Mouse (Mus musculus): ENCODE measurements around the gene Rab3gap1.
"Not testable (repeated sequence)": the region's sequence is repeated elsewhere in the genome, so short reads cannot be mapped to it uniquely, and the experiment has no call there.

DNA sequence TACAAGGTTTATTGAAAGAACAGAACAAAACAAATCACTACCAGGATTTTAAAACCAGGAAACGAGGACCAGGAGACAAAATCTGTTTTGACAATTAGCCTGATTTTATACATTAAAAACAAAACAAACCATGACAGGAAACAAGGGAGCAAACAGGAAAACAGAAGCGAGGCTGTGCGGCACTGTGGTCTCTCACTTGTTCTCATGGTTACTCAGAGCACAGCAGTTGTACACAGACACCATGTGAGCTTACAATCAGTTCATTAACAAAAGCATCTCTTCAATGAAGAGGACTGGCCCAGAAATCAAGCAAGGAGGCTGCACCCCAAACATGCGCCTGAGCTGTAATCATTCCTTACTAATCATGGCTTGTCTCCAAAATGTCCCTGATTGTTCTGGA is 85.6 kb downstream of the Rab3gap1 start:
- TF ChIP-seq GATA1 (IDR thresholded peaks at IDR 0.05; ENCODE audit: borderline replicate concordance, low read length); FLI1 (IDR thresholded peaks at IDR 0.05; ENCODE audit: low read length): not testable (repeated sequence)

Measured in megakaryocyte, embryonic 14.5 days (primary cell).